Mouse (Mus musculus) 3134 (cell line): ENCODE measurements around the gene Gm9817.
"Not testable (repeated sequence)": the region's sequence is repeated elsewhere in the genome, so short reads cannot be mapped to it uniquely, and the experiment has no call there.

Experiments
- DNase-seq: peaks from one replicate; pipeline ENCODE4 v3.0.0-alpha.2; 2011; ENCODE audit warnings: low spot score; ENCODE audit not compliant: insufficient read length; ENCODE audit errors: extremely low read depth

Gene Gm9817

GRCm38 (mm10) chr13:45078392-45078791, at the start of gene Gm9817:
Gm9817 (plus strand) TSS chr13:45078692.
- DNase-seq = not testable (repeated sequence)

- no peak for DNase-seq
Measured at GRCm38 (mm10) chr13:45029791-45030190, 48.7 kb upstream of the Gm9817 start.

- peak; percentile 69 for DNase-seq
Measured at GRCm38 (mm10) chr13:45030830-45031229, 47.7 kb upstream of the Gm9817 start.

GRCm38 (mm10) chr13:45031314-45031713, 47.2 kb upstream of the Gm9817 start:
- no peak for DNase-seq

- no peak for DNase-seq
Measured at GRCm38 (mm10) chr13:45031748-45032147, 46.7 kb upstream of the Gm9817 start.

GRCm38 (mm10) chr13:45032484-45032883, 46.0 kb upstream of the Gm9817 start:
- no peak for DNase-seq

- no peak for DNase-seq
Measured at GRCm38 (mm10) chr13:45033360-45033759, 45.1 kb upstream of the Gm9817 start.

GRCm38 (mm10) chr13:45034759-45035158, 43.7 kb upstream of the Gm9817 start:
- DNase-seq = no peak

- DNase-seq = no peak
Measured at GRCm38 (mm10) chr13:45036417-45036816, 42.1 kb upstream of the Gm9817 start.

- DNase-seq = no peak
Measured at GRCm38 (mm10) chr13:45040195-45040594, 38.3 kb upstream of the Gm9817 start.

- no peak for DNase-seq
Measured at GRCm38 (mm10) chr13:45040741-45041140, 37.8 kb upstream of the Gm9817 start.

- DNase-seq = no peak
Measured at GRCm38 (mm10) chr13:45043466-45043865, 35.0 kb upstream of the Gm9817 start.

GRCm38 (mm10) chr13:45049261-45050020, 29.1 kb upstream of the Gm9817 start:
- DNase-seq = no peak

- DNase-seq = no peak
Measured at GRCm38 (mm10) chr13:45052805-45053204, 25.7 kb upstream of the Gm9817 start.

GRCm38 (mm10) chr13:45053843-45054242, 24.6 kb upstream of the Gm9817 start:
- no peak for DNase-seq

GRCm38 (mm10) chr13:45059206-45059605, 19.3 kb upstream of the Gm9817 start:
- no peak for DNase-seq

- no peak for DNase-seq
Measured at GRCm38 (mm10) chr13:45063146-45063545, 15.3 kb upstream of the Gm9817 start.

- DNase-seq = no peak
Measured at GRCm38 (mm10) chr13:45064951-45065350, 13.5 kb upstream of the Gm9817 start.

GRCm38 (mm10) chr13:45070366-45070765, 8.1 kb upstream of the Gm9817 start:
- DNase-seq = no peak

- DNase-seq = peak; percentile 4
Measured at GRCm38 (mm10) chr13:45075012-45075411, 3.5 kb upstream of the Gm9817 start.

GRCm38 (mm10) chr13:45075715-45076114, 2.8 kb upstream of the Gm9817 start:
- DNase-seq = no peak

GRCm38 (mm10) chr13:45080771-45081170, 2.3 kb downstream of the Gm9817 start:
- DNase-seq = no peak

GRCm38 (mm10) chr13:45083696-45084095, 5.2 kb downstream of the Gm9817 start:
- no peak for DNase-seq
